Mouse (Mus musculus): ENCODE measurements around the gene Celf2. TPM values are rescaled to one million over a fixed set of nuclear protein-coding genes. Genes with fewer than 3 reads are reported as not detected.

Celf2 gene
- polyA plus RNA-seq, 1 experiment from 2014 or later = 57.8 TPM

- ATAC-seq (ENCODE audit: extremely low read depth, insufficient number of reproducible peaks, low FRiP score, low TSS enrichment) = no peak
- peaks cover 3% of the 10 kb centered on the region; the same call in 1 of the 2 replicates for H3K9me3 ChIP-seq
- no peaks in the 10 kb centered on the region for H3K36me3 ChIP-seq
- H3K27me3 ChIP-seq (replicated peaks) = no peaks in the 10 kb centered on the region
- H3K4me1 ChIP-seq = no peaks in the 10 kb centered on the region
- 78% methylated on average over 12 of the region's 12 CpGs for WGBS
- H3K4me2 ChIP-seq = no peak overlapping the region
- H3K9ac ChIP-seq = no peak overlapping the region
- no peak overlapping the region for H3K27ac ChIP-seq (replicated peaks)
- no peak overlapping the region for H3K4me3 ChIP-seq
Measured at GRCm38 (mm10) chr2:6505531-6505930, 1003.8 kb downstream of the Celf2 start.

GRCm38 (mm10) chr2:6498101-6498500 lies 1011.3 kb downstream of the Celf2 start:
- Histone ChIP-seq H3K36me3 (no peaks in the 10 kb centered on the region), H3K4me3 (no peak overlapping the region), H3K4me2 (no peak overlapping the region), H3K4me1 (peaks cover 5% of the 10 kb centered on the region), H3K9me3 (peaks cover 3% of the 10 kb centered on the region; the same call in 1 of the 2 replicates), H3K9ac (no peak overlapping the region), H3K27ac (replicated peaks) (no peak overlapping the region), H3K27me3 (replicated peaks) (no peaks in the 10 kb centered on the region)
- ATAC-seq (ENCODE audit: extremely low read depth, insufficient number of reproducible peaks, low FRiP score, low TSS enrichment) = no peak
- WGBS = 75% methylated on average over 12 of the region's 12 CpGs

GRCm38 (mm10) chr2:6497636-6498035 lies 1011.7 kb downstream of the Celf2 start:
- Histone ChIP-seq H3K9me3 (peaks cover 3% of the 10 kb centered on the region; the same call in 1 of the 2 replicates), H3K4me3 (no peak overlapping the region), H3K4me1 (peaks cover 10% of the 10 kb centered on the region), H3K36me3 (no peaks in the 10 kb centered on the region), H3K9ac (no peak overlapping the region), H3K27ac (replicated peaks) (no peak overlapping the region), H3K4me2 (no peak overlapping the region), H3K27me3 (replicated peaks) (no peaks in the 10 kb centered on the region)
- 64% methylated on average over 5 of the region's 5 CpGs for WGBS
- ATAC-seq (ENCODE audit: extremely low read depth, insufficient number of reproducible peaks, low FRiP score, low TSS enrichment) = no peak

- WGBS = 72% methylated on average over 5 of the region's 5 CpGs
- no peak for ATAC-seq (ENCODE audit: extremely low read depth, insufficient number of reproducible peaks, low FRiP score, low TSS enrichment)
- peaks cover 10% of the 10 kb centered on the region for H3K4me1 ChIP-seq
- H3K4me3 ChIP-seq = no peak overlapping the region
- no peaks in the 10 kb centered on the region for H3K27me3 ChIP-seq (replicated peaks)
- no peaks in the 10 kb centered on the region for H3K9me3 ChIP-seq
- no peaks in the 10 kb centered on the region for H3K36me3 ChIP-seq
- no peak overlapping the region for H3K27ac ChIP-seq (replicated peaks)
- H3K4me2 ChIP-seq = no peak overlapping the region
- H3K9ac ChIP-seq = no peak overlapping the region
Measured at GRCm38 (mm10) chr2:6493886-6494285, 1015.5 kb downstream of the Celf2 start.

- no peak for ATAC-seq (ENCODE audit: extremely low read depth, insufficient number of reproducible peaks, low FRiP score, low TSS enrichment)
- Histone ChIP-seq H3K27ac (replicated peaks) (no peak overlapping the region), H3K27me3 (replicated peaks) (no peaks in the 10 kb centered on the region), H3K4me3 (no peak overlapping the region), H3K36me3 (no peaks in the 10 kb centered on the region), H3K9me3 (no peaks in the 10 kb centered on the region), H3K9ac (no peak overlapping the region), H3K4me1 (peaks cover 10% of the 10 kb centered on the region), H3K4me2 (no peak overlapping the region)
- WGBS = 72% methylated on average over 4 of the region's 4 CpGs
Measured at GRCm38 (mm10) chr2:6490870-6491269, 1018.5 kb downstream of the Celf2 start.

GRCm38 (mm10) chr2:6490076-6490475 lies 1019.3 kb downstream of the Celf2 start:
- no peaks in the 10 kb centered on the region for H3K27me3 ChIP-seq (replicated peaks)
- H3K36me3 ChIP-seq = no peaks in the 10 kb centered on the region
- no peaks in the 10 kb centered on the region for H3K9me3 ChIP-seq
- H3K4me2 ChIP-seq = no peak overlapping the region
- peaks cover 10% of the 10 kb centered on the region for H3K4me1 ChIP-seq
- H3K9ac ChIP-seq = no peak overlapping the region
- ATAC-seq (ENCODE audit: extremely low read depth, insufficient number of reproducible peaks, low FRiP score, low TSS enrichment) = no peak
- H3K4me3 ChIP-seq = no peak overlapping the region
- no peak overlapping the region for H3K27ac ChIP-seq (replicated peaks)
- WGBS = 79% methylated on average over 6 of the region's 6 CpGs
